Mouse (Mus musculus) ES-Bruce4 (cell line): ENCODE data around the gene Acadvl. TPM values are rescaled to one million over a fixed set of nuclear protein-coding genes. Genes with fewer than 3 reads are reported as not detected.
A peak's percentile ranks its signal among the peaks of the same experiment; 100 is the strongest.

Experiments
- H3K27ac ChIP-seq: 2 replicates; pipeline ENCODE4 v1.5.1; 2012; ENCODE audit warnings: low read length, inconsistent platforms; ENCODE audit not compliant: insufficient read depth
- H3K27me3 ChIP-seq: 2 replicates; pipeline ENCODE4 v1.6.1; 2012; ENCODE audit warnings: mild to moderate bottlenecking, low read length, inconsistent platforms; ENCODE audit not compliant: control insufficient read depth, poor library complexity, insufficient read depth, severe bottlenecking
- H3K36me3 ChIP-seq: 2 replicates; pipeline ENCODE4 v1.6.1; 2012; ENCODE audit warnings: inconsistent platforms, mild to moderate bottlenecking, low read length, moderate library complexity; ENCODE audit not compliant: control insufficient read depth, poor library complexity, insufficient read depth, severe bottlenecking
- H3K4me1 ChIP-seq: one replicate; pipeline ENCODE4 v1.8.1; 2011; ENCODE audit warnings: low read length; ENCODE audit not compliant: control insufficient read depth, insufficient read depth
- H3K4me3 ChIP-seq: 2 replicates; pipeline ENCODE4 v1.5.1; 2011; ENCODE audit warnings: low read depth, mild to moderate bottlenecking, low read length
- H3K9ac ChIP-seq: 2 replicates; pipeline ENCODE4 v1.6.1; 2012; ENCODE audit warnings: low read depth, mild to moderate bottlenecking, inconsistent platforms; ENCODE audit not compliant: poor library complexity, severe bottlenecking
- H3K9me3 ChIP-seq: replicated peaks from 2 replicates; pipeline ENCODE4 v1.6.1; 2012; ENCODE audit warnings: mild to moderate bottlenecking, low read length, inconsistent platforms; ENCODE audit not compliant: control insufficient read depth, poor library complexity, insufficient read depth, severe bottlenecking
- CTCF ChIP-seq: IDR thresholded peaks from one replicate; pipeline ENCODE4 v1.8.1; 2011; ENCODE audit warnings: low read depth, low read length
- EP300 ChIP-seq: IDR thresholded peaks from 2 replicates; pipeline ENCODE4 v1.6.1; 2011; ENCODE audit warnings: low read depth, low read length; ENCODE audit not compliant: insufficient read depth
- POLR2A ChIP-seq: IDR thresholded peaks from one replicate; pipeline ENCODE4 v1.8.1; 2011; ENCODE audit warnings: low read length; ENCODE audit not compliant: insufficient read depth
- polyA plus RNA-seq: library from polyadenylated mRNA; stranded (reverse); fragments of >200 nt; gene quantifications from 2 replicates; pipeline ENCODE4 v1.2.4, GENCODE M21; 2011; ENCODE audit warnings: low read depth; ENCODE audit not compliant: missing spikeins, insufficient read depth, insufficient read length

Acadvl gene
- polyA plus RNA-seq = 17.1 and 19.8 TPM in 2 replicates

- TF ChIP-seq EP300 (no peak), CTCF (peak; percentile 51), POLR2A (peak; percentile 27)
- Histone ChIP-seq H3K9me3 (no peaks in the 10 kb centered on the region), H3K4me1 (no peaks in the 10 kb centered on the region), H3K9ac (peak within 1 kb of the TSS; percentile 24), H3K27me3 (no peaks in the 10 kb centered on the region), H3K4me3 (peak within 1 kb of the TSS; percentile 61), H3K27ac (no peak within 1 kb of the TSS), H3K36me3 (peaks cover 18% of the 10 kb centered on the region)
Measured at GRCm38 (mm10) chr11:70014880-70015558, at the start of gene Acadvl. Acadvl (minus strand) TSS chr11:70015411.

GRCm38 (mm10) chr11:70063053-70063452 lies 47.8 kb upstream of the Acadvl start:
- Histone ChIP-seq H3K27ac (no peak overlapping the region), H3K36me3 (no peaks in the 10 kb centered on the region), H3K9ac (no peak overlapping the region), H3K4me3 (no peak overlapping the region), H3K9me3 (no peaks in the 10 kb centered on the region), H3K27me3 (no peaks in the 10 kb centered on the region), H3K4me1 (no peaks in the 10 kb centered on the region)
- TF ChIP-seq POLR2A = no peak
- TF ChIP-seq EP300 = no peak
- TF ChIP-seq CTCF = no peak

DNA sequence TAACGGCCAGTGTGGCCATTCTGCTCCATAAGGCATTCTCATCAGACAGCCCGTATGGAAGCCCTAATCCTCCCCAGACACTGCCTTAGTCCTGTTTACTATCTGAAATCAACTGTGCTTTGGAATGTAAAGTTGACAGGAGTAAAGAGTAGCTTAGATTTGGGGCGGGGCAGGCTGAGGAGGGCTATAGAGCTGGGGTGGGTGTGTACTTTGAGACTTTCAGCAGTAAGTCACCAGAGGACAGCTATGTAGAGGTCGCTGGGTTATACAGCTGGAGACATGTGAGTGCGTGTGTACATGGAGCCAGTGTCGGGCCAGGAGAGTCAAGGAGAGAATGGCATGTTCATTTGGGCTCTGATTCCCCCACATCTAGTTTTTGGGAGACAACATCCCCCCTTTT lies 44.7 kb upstream of the Acadvl start:
- Histone ChIP-seq H3K36me3 (no peaks in the 10 kb centered on the region), H3K27me3 (no peaks in the 10 kb centered on the region), H3K27ac (no peak overlapping the region), H3K4me1 (no peaks in the 10 kb centered on the region), H3K9ac (no peak overlapping the region), H3K9me3 (no peaks in the 10 kb centered on the region), H3K4me3 (no peak overlapping the region)
- TF ChIP-seq EP300 (no peak), POLR2A (no peak), CTCF (no peak)

DNA sequence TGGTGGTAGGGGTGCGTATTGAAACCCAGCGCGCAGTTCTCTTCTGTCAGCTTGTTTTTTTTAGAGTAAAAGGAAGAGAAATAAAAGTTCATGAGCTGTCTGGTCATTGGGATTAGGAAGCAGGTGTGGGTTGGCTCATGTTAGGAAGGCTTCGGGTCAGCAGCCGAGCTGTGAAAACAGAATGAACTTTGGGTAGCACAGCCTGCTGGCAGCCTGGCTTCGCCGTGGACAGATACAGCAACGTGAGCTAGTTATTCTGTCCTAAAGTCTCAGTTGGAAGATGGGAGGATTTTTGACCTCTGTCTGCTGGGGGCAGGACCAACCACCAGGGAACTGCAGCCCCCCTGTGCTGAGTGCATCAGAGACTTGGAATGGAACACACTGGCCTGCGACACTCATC lies 42.6 kb upstream of the Acadvl start:
- no peaks in the 10 kb centered on the region for H3K36me3 ChIP-seq
- TF ChIP-seq POLR2A = no peak
- TF ChIP-seq CTCF = no peak
- no peak for TF ChIP-seq EP300

DNA sequence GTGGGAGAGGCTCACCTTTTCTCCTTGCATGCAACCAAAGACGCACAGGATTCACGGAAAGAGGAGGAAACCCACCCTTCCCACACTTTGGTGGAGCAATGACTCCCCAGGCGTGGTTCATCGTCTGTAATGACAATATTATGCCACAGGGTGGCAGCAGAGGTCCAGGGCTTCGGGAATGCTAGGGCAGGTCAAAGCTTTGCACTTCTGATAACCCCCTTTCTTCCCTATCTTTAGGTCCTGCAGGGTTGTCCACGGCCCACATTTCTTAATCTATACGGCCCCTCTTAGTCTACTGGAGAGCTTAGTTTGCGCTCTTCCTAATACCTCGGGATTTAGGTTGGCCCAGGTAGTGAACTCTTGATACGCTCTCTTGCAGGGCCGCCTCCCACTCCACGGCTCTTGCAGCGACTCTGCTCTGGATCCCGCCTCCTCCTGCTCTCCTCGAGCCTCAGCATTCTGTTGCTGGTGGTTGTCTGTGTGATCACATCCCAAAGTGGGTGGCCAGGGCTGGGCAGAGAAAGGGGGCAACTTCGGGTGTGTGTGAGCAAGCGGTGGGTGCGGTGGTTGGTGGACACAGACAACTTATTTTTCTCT lies 40.5 kb upstream of the Acadvl start:
- TF ChIP-seq POLR2A (no peak), CTCF (peak; percentile 88)
- Histone ChIP-seq H3K4me1 (no peaks in the 10 kb centered on the region), H3K27ac (no peak overlapping the region), H3K4me3 (no peak overlapping the region), H3K36me3 (no peaks in the 10 kb centered on the region), H3K27me3 (no peaks in the 10 kb centered on the region), H3K9ac (no peak overlapping the region), H3K9me3 (no peaks in the 10 kb centered on the region)

More for the DNA sequence above, 42.6 kb upstream of the Acadvl start:
- Histone ChIP-seq H3K9me3 (no peaks in the 10 kb centered on the region), H3K4me3 (no peak overlapping the region), H3K27ac (no peak overlapping the region), H3K9ac (no peak overlapping the region), H3K4me1 (no peaks in the 10 kb centered on the region), H3K27me3 (no peaks in the 10 kb centered on the region)

- no peak for TF ChIP-seq POLR2A
- TF ChIP-seq EP300 = no peak
- TF ChIP-seq CTCF = no peak
- no peak within 1 kb of the TSS for H3K9ac ChIP-seq
- H3K4me3 ChIP-seq = no peak within 1 kb of the TSS
- no peaks in the 10 kb centered on the region for H3K36me3 ChIP-seq
- H3K27ac ChIP-seq = no peak within 1 kb of the TSS
- no peaks in the 10 kb centered on the region for H3K9me3 ChIP-seq
- H3K4me1 ChIP-seq = no peaks in the 10 kb centered on the region
- no peaks in the 10 kb centered on the region for H3K27me3 ChIP-seq
Measured at GRCm38 (mm10) chr11:70053898-70054570, 38.8 kb upstream of the Acadvl start, which contains the start of gene Asgr1. Asgr1 (plus strand) TSS chr11:70054085.
